ENCODE assay signal across 8 mouse cellular contexts in genomic region chr13:100552009-100552368, GRCm38 (mm10). TPM values are rescaled to one million over a fixed set of nuclear protein-coding genes. Genes with fewer than 3 reads are reported as not detected.
A peak's percentile ranks its signal among the peaks of the same experiment; 100 is the strongest.
DNase-seq lines count a peak whose midpoint lies in the region; ATAC-seq and TF ChIP-seq lines count a peak whose summit lies in the region.

No protein-coding gene starts in this region.

- peak overlapping the region; percentile 64 for H3K9ac ChIP-seq in heart, embryonic 11.5 days (ENCODE audit: low read depth, low read length)
- peak overlapping the region; percentile 65 for H3K9ac ChIP-seq in midbrain, postnatal 0 days (replicated peaks; ENCODE audit: low read length, poor library complexity, severe bottlenecking)

- H3K4me2 ChIP-seq in heart, embryonic 11.5 days = peak overlapping the region; percentile 100
- H3K4me2 ChIP-seq in midbrain, postnatal 0 days (ENCODE audit: low read depth, low read length, poor library complexity, severe bottlenecking) = peak overlapping the region; percentile 100

- DNase-seq in heart, adult 9 months (ENCODE audit: low spot score in 2 of 2) = no peak
- DNase-seq in A20 (ENCODE audit: low read depth, low spot score) = peak; percentile 23
- DNase-seq in embryonic facial prominence, embryonic 10.5 days (ENCODE audit: low spot score) = no peak
- peak; percentile 14 for DNase-seq in midbrain, postnatal 0 days (ENCODE audit: low spot score)
- no peak for DNase-seq in layer of hippocampus, adult 18-20 months (ENCODE audit: low spot score in 2 of 2)

- no peak overlapping the region for H3K27ac ChIP-seq in heart, embryonic 11.5 days (ENCODE audit: low read depth, low read length)
- H3K27ac ChIP-seq in embryonic facial prominence, embryonic 10.5 days (replicated peaks) = peak overlapping the region; percentile 49
- H3K27ac ChIP-seq in midbrain, postnatal 0 days (ENCODE audit: low read depth, low read length) = no peak overlapping the region

- ATAC-seq in heart, embryonic 11.5 days (replicated peaks; ENCODE audit: insufficient number of reproducible peaks, low FRiP score, low TSS enrichment) = no peak
- ATAC-seq in inflammation-experienced regulatory T-cells, adult 6 months = peak; percentile 21
- peak; percentile 41 for ATAC-seq in midbrain, postnatal 0 days (ENCODE audit: low FRiP score)
- no peak for ATAC-seq in CD4-positive, CD25-positive, alpha-beta regulatory T cell, adult 4 months

- H3K4me1 ChIP-seq in heart, embryonic 11.5 days (ENCODE audit: control insufficient read depth, insufficient read depth, low read length) = 0 out of 2 replicates have a peak, but pooled peaks cover 6% of the 10 kb centered on the region
- H3K4me1 ChIP-seq in embryonic facial prominence, embryonic 10.5 days = peaks cover 20% of the 10 kb centered on the region
- no peaks in the 10 kb centered on the region for H3K4me1 ChIP-seq in midbrain, postnatal 0 days (ENCODE audit: insufficient read depth, low read length)

- H3K27me3 ChIP-seq in heart, embryonic 11.5 days (ENCODE audit: control insufficient read depth, insufficient read depth, low read length) = peaks cover 36% of the 10 kb centered on the region
- peaks cover 60% of the 10 kb centered on the region for H3K27me3 ChIP-seq in embryonic facial prominence, embryonic 10.5 days (replicated peaks; ENCODE audit: low read depth, poor library complexity, severe bottlenecking)
- peaks cover 33% of the 10 kb centered on the region for H3K27me3 ChIP-seq in midbrain, postnatal 0 days (ENCODE audit: insufficient read depth, low read length)

- no peaks in the 10 kb centered on the region for H3K36me3 ChIP-seq in heart, embryonic 11.5 days (ENCODE audit: control insufficient read depth, insufficient read depth, low read length)
- no peaks in the 10 kb centered on the region for H3K36me3 ChIP-seq in embryonic facial prominence, embryonic 10.5 days (replicated peaks)
- no peaks in the 10 kb centered on the region for H3K36me3 ChIP-seq in midbrain, postnatal 0 days (ENCODE audit: insufficient read depth, low read length)

- WGBS in heart, embryonic 11.5 days (ENCODE audit: insufficient replicate concordance) = 0% methylated on average over 35 of the region's 35 CpGs
- under 1% methylated on average over 35 of the region's 35 CpGs for WGBS in embryonic facial prominence, embryonic 10.5 days
- WGBS in midbrain, postnatal 0 days = under 1% methylated on average over 35 of the region's 35 CpGs

- no peaks in the 10 kb centered on the region for H3K9me3 ChIP-seq in heart, embryonic 11.5 days (replicated peaks; ENCODE audit: control insufficient read depth, low read length)
- H3K9me3 ChIP-seq in embryonic facial prominence, embryonic 10.5 days = no peaks in the 10 kb centered on the region
- no peaks in the 10 kb centered on the region for H3K9me3 ChIP-seq in midbrain, postnatal 0 days (ENCODE audit: low read length)

- H3K4me3 ChIP-seq in heart, embryonic 11.5 days (ENCODE audit: low read depth, low read length) = peak overlapping the region; percentile 75
- H3K4me3 ChIP-seq in embryonic facial prominence, embryonic 10.5 days = peak overlapping the region; percentile 74
- H3K4me3 ChIP-seq in midbrain, postnatal 0 days (ENCODE audit: low read depth, low read length) = peak overlapping the region; percentile 83

- TF ChIP-seq CTCF in midbrain, postnatal 0 days (IDR thresholded peaks at IDR 0.05) = no peak

RNA-seq across cellular contexts. Expression of gene Ocln, which starts 0.5 kb away (rescaled TPM):
- polyA plus RNA-seq in heart, embryonic 11.5 days (2014; fragmentation: Nextera tagmentation; extraction: Ambion mirVana) = 1.5 and 1.7 TPM in 2 replicates
- polyA plus RNA-seq in embryonic facial prominence, embryonic 10.5 days (2016; fragmentation: Nextera tagmentation; extraction: Ambion mirVana) = 6.2 and 6.5 TPM in 2 replicates
- polyA plus RNA-seq in inflammation-experienced regulatory T-cells, adult 6 months (2017; shearing (Covaris generic)) = under 1 TPM in 2 of 3 experiments, not detected in 1; 0.57 to 0.66 TPM
- 12.4 and 12.7 TPM in 2 replicates for total RNA-seq in midbrain, postnatal 0 days (2014; rRNA removed)
- polyA plus RNA-seq in midbrain, postnatal 0 days (2015; fragmentation: Nextera tagmentation; extraction: Ambion mirVana) = 9.0 and 9.7 TPM in 2 replicates
- 10 to 100 TPM; 11.2 to 12.3 TPM for total RNA-seq in layer of hippocampus, adult 18-20 months (2021)
- polyA plus RNA-seq in CD4-positive, CD25-positive, alpha-beta regulatory T cell, adult 4 months (2017; shearing (Covaris generic)) = under 1 TPM; 0.69 to 0.82 TPM

RNA-seq across cellular contexts. Expression of gene Gtf2h2, which starts 59.6 kb away (rescaled TPM):
- polyA plus RNA-seq in heart, embryonic 11.5 days (2014; fragmentation: Nextera tagmentation; extraction: Ambion mirVana) = 51.4 and 54.9 TPM in 2 replicates
- 83.6 and 93.1 TPM in 2 replicates for polyA plus RNA-seq in embryonic facial prominence, embryonic 10.5 days (2016; fragmentation: Nextera tagmentation; extraction: Ambion mirVana)
- polyA plus RNA-seq in inflammation-experienced regulatory T-cells, adult 6 months (2017; shearing (Covaris generic)) = 10 to 100 TPM; 49.8 to 55.7 (median 55.5) TPM
- 25.0 and 28.2 TPM in 2 replicates for total RNA-seq in midbrain, postnatal 0 days (2014; rRNA removed)
- polyA plus RNA-seq in midbrain, postnatal 0 days (2015; fragmentation: Nextera tagmentation; extraction: Ambion mirVana) = 58.5 and 58.9 TPM in 2 replicates
- 10 to 100 TPM; 42.5 to 50.8 TPM for total RNA-seq in layer of hippocampus, adult 18-20 months (2021)
- 10 to 100 TPM; 59.2 to 59.8 TPM for polyA plus RNA-seq in CD4-positive, CD25-positive, alpha-beta regulatory T cell, adult 4 months (2017; shearing (Covaris generic))

Comparison
In these comparisons a context has a peak if more than half of its experiments do, and no peak if none do; other contexts are left out.
1. ATAC-seq: peak in inflammation-experienced regulatory T-cells, adult 6 months (single experiment) and midbrain, postnatal 0 days (single experiment); none in heart, embryonic 11.5 days (single experiment) and CD4-positive, CD25-positive, alpha-beta regulatory T cell, adult 4 months (single experiment).
2. DNase-seq: peak in A20 (single experiment) and midbrain, postnatal 0 days (single experiment); none in heart, adult 9 months (0 of 2), embryonic facial prominence, embryonic 10.5 days (single experiment) and layer of hippocampus, adult 18-20 months (0 of 2).
3. Peak in every context shown above with its lines, with median percentiles within 50 percentile points of each other: H3K4me3 ChIP-seq.